Mouse (Mus musculus): Measurements from ENCODE around the gene Baiap2l1.

The Baiap2l1 gene

GRCm38 (mm10) chr5:144286591-144287266 is 71.2 kb downstream of the Baiap2l1 start:
- DNase-seq (ENCODE audit: low read depth, low spot score), result peak; percentile 13

- DNase-seq (ENCODE audit: low read depth, low spot score), result no peak
Measured at GRCm38 (mm10) chr5:144284599-144284998, 73.3 kb downstream of the Baiap2l1 start.

GRCm38 (mm10) chr5:144283551-144284031 is 74.3 kb downstream of the Baiap2l1 start:
- no peak for DNase-seq (ENCODE audit: low read depth, low spot score)

GRCm38 (mm10) chr5:144282470-144283260 is 75.2 kb downstream of the Baiap2l1 start:
- DNase-seq (ENCODE audit: low read depth, low spot score), result no peak

GRCm38 (mm10) chr5:144279926-144280325 is 78.0 kb downstream of the Baiap2l1 start:
- no peak for DNase-seq (ENCODE audit: low read depth, low spot score)

- no peak for DNase-seq (ENCODE audit: low read depth, low spot score)
Measured at GRCm38 (mm10) chr5:144279081-144279541, 78.8 kb downstream of the Baiap2l1 start.

- DNase-seq (ENCODE audit: low read depth, low spot score), result no peak
Measured at GRCm38 (mm10) chr5:144278374-144278960, 79.4 kb downstream of the Baiap2l1 start.

- no peak for DNase-seq (ENCODE audit: low read depth, low spot score)
Measured at GRCm38 (mm10) chr5:144276898-144277630, 80.8 kb downstream of the Baiap2l1 start.

GRCm38 (mm10) chr5:144274904-144275303 is 83.0 kb downstream of the Baiap2l1 start:
- DNase-seq (ENCODE audit: low read depth, low spot score), result no peak

GRCm38 (mm10) chr5:144271772-144272171 is 86.1 kb downstream of the Baiap2l1 start:
- no peak for DNase-seq (ENCODE audit: low read depth, low spot score)

GRCm38 (mm10) chr5:144271118-144271517 is 86.8 kb downstream of the Baiap2l1 start:
- DNase-seq (ENCODE audit: low read depth, low spot score), result no peak

- DNase-seq (ENCODE audit: low read depth, low spot score), result no peak
Measured at GRCm38 (mm10) chr5:144270420-144270819, 87.5 kb downstream of the Baiap2l1 start.

- DNase-seq (ENCODE audit: low read depth, low spot score), result no peak
Measured at GRCm38 (mm10) chr5:144269926-144270325, 88.0 kb downstream of the Baiap2l1 start.

GRCm38 (mm10) chr5:144267535-144268241 is 90.2 kb downstream of the Baiap2l1 start:
- DNase-seq (ENCODE audit: low read depth, low spot score), result no peak

GRCm38 (mm10) chr5:144263496-144263895 is 94.4 kb downstream of the Baiap2l1 start:
- DNase-seq (ENCODE audit: low read depth, low spot score), result no peak

GRCm38 (mm10) chr5:144263082-144263481 is 94.8 kb downstream of the Baiap2l1 start:
- DNase-seq (ENCODE audit: low read depth, low spot score), result no peak

- DNase-seq (ENCODE audit: low read depth, low spot score), result no peak
Measured at GRCm38 (mm10) chr5:144261829-144262228, 96.1 kb downstream of the Baiap2l1 start.

GRCm38 (mm10) chr5:144261309-144261708 is 96.6 kb downstream of the Baiap2l1 start:
- no peak for DNase-seq (ENCODE audit: low read depth, low spot score)

GRCm38 (mm10) chr5:144260464-144260863 is 97.4 kb downstream of the Baiap2l1 start:
- DNase-seq (ENCODE audit: low read depth, low spot score), result no peak

GRCm38 (mm10) chr5:144259228-144259627 is 98.7 kb downstream of the Baiap2l1 start:
- no peak for DNase-seq (ENCODE audit: low read depth, low spot score)

- no peak for DNase-seq (ENCODE audit: low read depth, low spot score)
Measured at GRCm38 (mm10) chr5:144258687-144259086, 99.2 kb downstream of the Baiap2l1 start.

Measured in retina, adult 2 months (tissue).